Mouse (Mus musculus): ENCODE measurements around the gene Pkn1. TPM values are rescaled to one million over a fixed set of nuclear protein-coding genes. Genes with fewer than 3 reads are reported as not detected.
A peak's percentile ranks its signal among the peaks of the same experiment; 100 is the strongest.

The Pkn1 gene
- polyA plus RNA-seq, 1 experiment from 2014 or later, result 25.1 TPM

GRCm38 (mm10) chr8:83679866-83680265, 19.1 kb downstream of the Pkn1 start:
- ATAC-seq (ENCODE audit: low read depth), result no peak

GRCm38 (mm10) chr8:83674497-83674896, 24.5 kb downstream of the Pkn1 start:
- 96% methylated on average over 5 of the region's 5 CpGs for WGBS

More at GRCm38 (mm10) chr8:83679866-83680265, 19.1 kb downstream of the Pkn1 start:
- no peak overlapping the region for H3K4me3 ChIP-seq (ENCODE audit: low read depth, low read length)
- 95% methylated on average over 12 of the region's 12 CpGs for WGBS
- no peaks in the 10 kb centered on the region for H3K9me3 ChIP-seq (ENCODE audit: control insufficient read depth, low read length)
- H3K4me2 ChIP-seq (ENCODE audit: low read depth, low read length), result no peak overlapping the region
- H3K27me3 ChIP-seq (ENCODE audit: control insufficient read depth, insufficient read depth, low read length), result no peaks in the 10 kb centered on the region
- no peak overlapping the region for H3K27ac ChIP-seq (ENCODE audit: low read depth, low read length)
- no peaks in the 10 kb centered on the region for H3K4me1 ChIP-seq (ENCODE audit: control insufficient read depth, insufficient read depth, low read length)
- peaks cover 45% of the 10 kb centered on the region for H3K36me3 ChIP-seq (ENCODE audit: control insufficient read depth, insufficient read depth, low read length)
- no peak overlapping the region for H3K9ac ChIP-seq (replicated peaks; ENCODE audit: low read depth, low read length)

GRCm38 (mm10) chr8:83672936-83673335, 26.0 kb downstream of the Pkn1 start:
- Histone ChIP-seq H3K4me1 (ENCODE audit: control insufficient read depth, insufficient read depth, low read length) (peaks cover 7% of the 10 kb centered on the region; the same call in 1 of the 2 replicates), H3K36me3 (ENCODE audit: control insufficient read depth, insufficient read depth, low read length) (peaks cover 26% of the 10 kb centered on the region), H3K27me3 (ENCODE audit: control insufficient read depth, insufficient read depth, low read length) (no peaks in the 10 kb centered on the region), H3K27ac (ENCODE audit: low read depth, low read length) (no peak overlapping the region), H3K9me3 (ENCODE audit: control insufficient read depth, low read length) (no peaks in the 10 kb centered on the region), H3K9ac (replicated peaks; ENCODE audit: low read depth, low read length) (no peak overlapping the region), H3K4me3 (ENCODE audit: low read depth, low read length) (no peak overlapping the region), H3K4me2 (ENCODE audit: low read depth, low read length) (no peak overlapping the region)
- no peak for ATAC-seq (ENCODE audit: low read depth)
- 71% methylated on average over 5 of the region's 5 CpGs for WGBS

More at GRCm38 (mm10) chr8:83674497-83674896, 24.5 kb downstream of the Pkn1 start:
- Histone ChIP-seq H3K4me2 (ENCODE audit: low read depth, low read length) (no peak overlapping the region), H3K9ac (replicated peaks; ENCODE audit: low read depth, low read length) (no peak overlapping the region), H3K27me3 (ENCODE audit: control insufficient read depth, insufficient read depth, low read length) (no peaks in the 10 kb centered on the region), H3K9me3 (ENCODE audit: control insufficient read depth, low read length) (no peaks in the 10 kb centered on the region), H3K4me3 (ENCODE audit: low read depth, low read length) (no peak overlapping the region), H3K36me3 (ENCODE audit: control insufficient read depth, insufficient read depth, low read length) (peaks cover 33% of the 10 kb centered on the region), H3K27ac (ENCODE audit: low read depth, low read length) (no peak overlapping the region), H3K4me1 (ENCODE audit: control insufficient read depth, insufficient read depth, low read length) (no peaks in the 10 kb centered on the region)
- no peak for ATAC-seq (ENCODE audit: low read depth)

- 75% methylated on average over 16 of the region's 16 CpGs for WGBS
- Histone ChIP-seq H3K9me3 (ENCODE audit: control insufficient read depth, low read length) (no peaks in the 10 kb centered on the region), H3K36me3 (ENCODE audit: control insufficient read depth, insufficient read depth, low read length) (peaks cover 12% of the 10 kb centered on the region), H3K4me3 (ENCODE audit: low read depth, low read length) (no peak overlapping the region), H3K27me3 (ENCODE audit: control insufficient read depth, insufficient read depth, low read length) (no peaks in the 10 kb centered on the region), H3K9ac (replicated peaks; ENCODE audit: low read depth, low read length) (no peak overlapping the region), H3K4me1 (ENCODE audit: control insufficient read depth, insufficient read depth, low read length) (peaks cover 18% of the 10 kb centered on the region; the same call in 1 of the 2 replicates), H3K27ac (ENCODE audit: low read depth, low read length) (no peak overlapping the region), H3K4me2 (ENCODE audit: low read depth, low read length) (no peak overlapping the region)
- ATAC-seq (ENCODE audit: low read depth), result no peak
Measured at GRCm38 (mm10) chr8:83669013-83669412, 30.0 kb downstream of the Pkn1 start.

GRCm38 (mm10) chr8:83668010-83668916, 30.7 kb downstream of the Pkn1 start:
- Histone ChIP-seq H3K27ac (ENCODE audit: low read depth, low read length) (peak overlapping the region; percentile 48), H3K27me3 (ENCODE audit: control insufficient read depth, insufficient read depth, low read length) (no peaks in the 10 kb centered on the region), H3K4me2 (ENCODE audit: low read depth, low read length) (peak overlapping the region; percentile 62), H3K9ac (replicated peaks; ENCODE audit: low read depth, low read length) (peak overlapping the region; percentile 42), H3K4me3 (ENCODE audit: low read depth, low read length) (peak overlapping the region; percentile 29), H3K36me3 (ENCODE audit: control insufficient read depth, insufficient read depth, low read length) (peaks cover 16% of the 10 kb centered on the region), H3K9me3 (ENCODE audit: control insufficient read depth, low read length) (no peaks in the 10 kb centered on the region), H3K4me1 (ENCODE audit: control insufficient read depth, insufficient read depth, low read length) (peaks cover 18% of the 10 kb centered on the region; the same call in 1 of the 2 replicates)
- peak; percentile 56 for ATAC-seq (ENCODE audit: low read depth)
- 15% methylated on average over 80 of the region's 80 CpGs for WGBS

- no peak overlapping the region for H3K4me3 ChIP-seq (ENCODE audit: low read depth, low read length)
- peak overlapping the region; percentile 62; the same call in 1 of the 2 replicates for H3K4me2 ChIP-seq (ENCODE audit: low read depth, low read length)
- H3K9ac ChIP-seq (replicated peaks; ENCODE audit: low read depth, low read length), result 0 out of 2 replicates have a peak overlapping the region, but pooled peaks have one; percentile 42
- H3K36me3 ChIP-seq (ENCODE audit: control insufficient read depth, insufficient read depth, low read length), result peaks cover 16% of the 10 kb centered on the region
- 0 out of 2 replicates have a peak overlapping the region, but pooled peaks have one; percentile 48 for H3K27ac ChIP-seq (ENCODE audit: low read depth, low read length)
- H3K9me3 ChIP-seq (ENCODE audit: control insufficient read depth, low read length), result no peaks in the 10 kb centered on the region
- 83% methylated on average over 10 of the region's 10 CpGs for WGBS
- peaks cover 18% of the 10 kb centered on the region; the same call in 1 of the 2 replicates for H3K4me1 ChIP-seq (ENCODE audit: control insufficient read depth, insufficient read depth, low read length)
- no peak for ATAC-seq (ENCODE audit: low read depth)
- H3K27me3 ChIP-seq (ENCODE audit: control insufficient read depth, insufficient read depth, low read length), result no peaks in the 10 kb centered on the region
Measured at GRCm38 (mm10) chr8:83667526-83667925, 31.5 kb downstream of the Pkn1 start.

GRCm38 (mm10) chr8:83666866-83667234, 32.1 kb downstream of the Pkn1 start:
- Histone ChIP-seq H3K9ac (replicated peaks; ENCODE audit: low read depth, low read length) (no peak overlapping the region), H3K27ac (ENCODE audit: low read depth, low read length) (no peak overlapping the region), H3K4me1 (ENCODE audit: control insufficient read depth, insufficient read depth, low read length) (peaks cover 18% of the 10 kb centered on the region; the same call in 1 of the 2 replicates), H3K36me3 (ENCODE audit: control insufficient read depth, insufficient read depth, low read length) (peaks cover 11% of the 10 kb centered on the region), H3K4me2 (ENCODE audit: low read depth, low read length) (no peak overlapping the region), H3K9me3 (ENCODE audit: control insufficient read depth, low read length) (no peaks in the 10 kb centered on the region), H3K4me3 (ENCODE audit: low read depth, low read length) (no peak overlapping the region), H3K27me3 (ENCODE audit: control insufficient read depth, insufficient read depth, low read length) (no peaks in the 10 kb centered on the region)
- WGBS, result 83% methylated on average over 3 of the region's 3 CpGs
- no peak for ATAC-seq (ENCODE audit: low read depth)

- no peaks in the 10 kb centered on the region for H3K9me3 ChIP-seq (ENCODE audit: control insufficient read depth, low read length)
- no peak within 1 kb of the TSS for H3K4me2 ChIP-seq (ENCODE audit: low read depth, low read length)
- H3K9ac ChIP-seq (replicated peaks; ENCODE audit: low read depth, low read length), result no peak within 1 kb of the TSS
- 38% methylated on average over 14 of the region's 14 CpGs for WGBS
- H3K27ac ChIP-seq (ENCODE audit: low read depth, low read length), result no peak within 1 kb of the TSS
- peaks cover 11% of the 10 kb centered on the region for H3K36me3 ChIP-seq (ENCODE audit: control insufficient read depth, insufficient read depth, low read length)
- no peak within 1 kb of the TSS for H3K4me3 ChIP-seq (ENCODE audit: low read depth, low read length)
- peaks cover 18% of the 10 kb centered on the region; the same call in 1 of the 2 replicates for H3K4me1 ChIP-seq (ENCODE audit: control insufficient read depth, insufficient read depth, low read length)
- no peak for ATAC-seq (ENCODE audit: low read depth)
- no peaks in the 10 kb centered on the region for H3K27me3 ChIP-seq (ENCODE audit: control insufficient read depth, insufficient read depth, low read length)
Measured at GRCm38 (mm10) chr8:83665969-83666865, 32.8 kb downstream of the Pkn1 start, which contains the start of gene Ptger1. Gene Ptger1 (plus strand): TSS chr8:83666678.

Measured in neural tube, embryonic 14.5 days (tissue).